Mouse (Mus musculus): Measurements from ENCODE around the gene Calml4. TPM values are rescaled to one million over a fixed set of nuclear protein-coding genes. Genes with fewer than 3 reads are reported as not detected.
"Not testable (repeated sequence)": the region's sequence is repeated elsewhere in the genome, so short reads cannot be mapped to it uniquely, and the experiment has no call there.

Calml4 gene
- polyA plus RNA-seq, 1 experiment from 2014 or later, result 9.4 TPM

DNA sequence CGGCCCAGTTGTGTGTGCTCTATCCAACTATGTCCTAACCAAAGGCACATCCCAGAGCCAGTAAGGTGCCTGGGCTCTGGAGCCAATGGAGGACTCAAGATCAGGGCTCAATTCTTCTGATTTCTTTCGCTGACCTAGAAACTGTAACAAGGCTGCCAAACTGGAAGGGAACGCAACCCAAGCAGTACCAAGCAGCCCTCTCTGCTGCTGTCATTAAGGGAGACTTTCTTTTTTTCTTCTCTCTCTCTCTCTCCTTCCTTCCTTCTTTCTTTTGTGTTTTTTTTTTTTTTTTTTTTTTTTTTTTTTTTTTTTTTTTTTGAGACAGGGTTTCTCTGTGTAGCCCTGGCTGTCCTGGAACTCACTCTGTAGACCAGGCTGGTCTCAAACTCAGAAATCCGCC lies 11.4 kb downstream of the Calml4 start:
- ATAC-seq (replicated peaks); H3K4me1 ChIP-seq; H3K27ac ChIP-seq; H3K9me3 ChIP-seq; H3K36me3 ChIP-seq (replicated peaks); H3K4me2 ChIP-seq; H3K9ac ChIP-seq; H3K4me3 ChIP-seq; H3K27me3 ChIP-seq (replicated peaks): not testable (repeated sequence)
- 96% methylated on average over 4 of the region's 4 CpGs for WGBS

GRCm38 (mm10) chr9:62870728-62871127 lies 12.8 kb downstream of the Calml4 start:
- no peaks in the 10 kb centered on the region for H3K4me1 ChIP-seq
- H3K27me3 ChIP-seq (replicated peaks), result no peaks in the 10 kb centered on the region
- no peak overlapping the region for H3K27ac ChIP-seq
- no peak for ATAC-seq (replicated peaks)
- H3K9me3 ChIP-seq, result no peaks in the 10 kb centered on the region
- no peaks in the 10 kb centered on the region for H3K36me3 ChIP-seq (replicated peaks)
- H3K4me3 ChIP-seq, result no peak overlapping the region
- H3K9ac ChIP-seq, result no peak overlapping the region
- H3K4me2 ChIP-seq, result no peak overlapping the region

- Histone ChIP-seq H3K4me3 (no peak overlapping the region), H3K27ac (no peak overlapping the region), H3K9ac (no peak overlapping the region), H3K27me3 (replicated peaks) (no peaks in the 10 kb centered on the region), H3K36me3 (replicated peaks) (0 out of 2 replicates have a peak, but pooled peaks cover 3% of the 10 kb centered on the region), H3K9me3 (no peaks in the 10 kb centered on the region), H3K4me2 (no peak overlapping the region), H3K4me1 (no peaks in the 10 kb centered on the region)
- WGBS, result 90% methylated on average over 7 of the region's 7 CpGs
- no peak for ATAC-seq (replicated peaks)
Observed at GRCm38 (mm10) chr9:62876966-62877616, 19.2 kb downstream of the Calml4 start.

DNA sequence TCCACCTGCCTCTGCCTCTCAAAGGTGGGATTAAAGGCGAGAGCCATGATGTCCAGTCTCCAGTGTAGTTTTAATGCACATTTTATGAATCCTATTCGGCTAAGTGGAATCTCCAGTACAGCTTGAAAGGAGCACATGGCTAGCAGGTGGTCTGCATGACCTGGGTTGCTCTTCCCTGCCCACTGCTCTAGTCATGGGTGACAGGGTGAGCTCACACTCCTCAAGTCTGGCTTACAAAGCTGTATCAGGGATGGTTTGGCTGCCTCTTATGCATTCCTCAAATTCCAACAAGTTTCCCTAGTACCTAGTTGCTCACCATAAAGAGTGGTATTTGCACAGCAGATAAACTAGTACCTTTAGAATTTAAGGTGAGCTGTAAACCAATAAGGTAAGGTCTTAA lies 19.9 kb downstream of the Calml4 start:
- WGBS, result 92% methylated on average over 2 of the region's 2 CpGs
- Histone ChIP-seq H3K4me3 (no peak overlapping the region), H3K4me1 (no peaks in the 10 kb centered on the region), H3K9me3 (no peaks in the 10 kb centered on the region), H3K4me2 (no peak overlapping the region), H3K27me3 (replicated peaks) (no peaks in the 10 kb centered on the region), H3K36me3 (replicated peaks) (0 out of 2 replicates have a peak, but pooled peaks cover 3% of the 10 kb centered on the region), H3K9ac (no peak overlapping the region), H3K27ac (no peak overlapping the region)
- no peak for ATAC-seq (replicated peaks)

DNA sequence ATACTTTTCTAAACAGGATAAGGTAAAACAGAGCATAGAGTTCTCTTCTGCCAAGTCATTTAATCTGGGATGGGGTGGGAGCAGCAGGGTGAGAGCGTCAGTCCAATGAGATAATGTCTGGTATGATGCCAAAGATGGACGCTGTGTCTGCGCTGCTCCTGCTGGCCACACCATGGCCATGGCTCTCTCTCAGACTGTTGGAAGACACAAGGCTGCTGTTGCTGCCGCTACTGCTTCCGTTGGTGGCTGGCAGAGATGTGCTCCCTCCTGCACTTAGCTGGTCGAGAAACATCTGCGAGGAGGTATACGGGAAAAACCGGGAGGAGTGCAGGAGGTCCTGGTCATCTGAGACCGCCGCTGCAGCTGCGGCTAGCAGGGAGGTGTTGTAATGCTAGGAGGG lies 24.0 kb downstream of the Calml4 start:
- H3K27ac ChIP-seq, result no peak overlapping the region
- H3K27me3 ChIP-seq (replicated peaks), result no peaks in the 10 kb centered on the region
- H3K36me3 ChIP-seq (replicated peaks), result peaks cover 28% of the 10 kb centered on the region
- no peaks in the 10 kb centered on the region for H3K4me1 ChIP-seq
- no peak for ATAC-seq (replicated peaks)
- 85% methylated on average over 12 of the region's 12 CpGs for WGBS
- H3K9me3 ChIP-seq, result no peaks in the 10 kb centered on the region
- no peak overlapping the region for H3K4me2 ChIP-seq
- H3K4me3 ChIP-seq, result no peak overlapping the region
- H3K9ac ChIP-seq, result no peak overlapping the region

GRCm38 (mm10) chr9:62894486-62894885 lies 36.6 kb downstream of the Calml4 start:
- Histone ChIP-seq H3K4me1 (no peaks in the 10 kb centered on the region), H3K36me3 (replicated peaks) (peaks cover 21% of the 10 kb centered on the region), H3K27ac (no peak overlapping the region), H3K9ac (no peak overlapping the region), H3K9me3 (no peaks in the 10 kb centered on the region), H3K4me2 (no peak overlapping the region), H3K4me3 (no peak overlapping the region), H3K27me3 (replicated peaks) (no peaks in the 10 kb centered on the region)
- no peak for ATAC-seq (replicated peaks)
- WGBS, result 86% methylated on average over 1 of the region's 1 CpGs

- 65% methylated on average over 2 of the region's 2 CpGs for WGBS
- H3K27ac ChIP-seq, result no peak overlapping the region
- no peaks in the 10 kb centered on the region for H3K27me3 ChIP-seq (replicated peaks)
- H3K4me2 ChIP-seq, result no peak overlapping the region
- no peak for ATAC-seq (replicated peaks)
- H3K9me3 ChIP-seq, result no peaks in the 10 kb centered on the region
- H3K4me1 ChIP-seq, result no peaks in the 10 kb centered on the region
- H3K36me3 ChIP-seq (replicated peaks), result no peaks in the 10 kb centered on the region
- no peak overlapping the region for H3K4me3 ChIP-seq
- no peak overlapping the region for H3K9ac ChIP-seq
Observed at GRCm38 (mm10) chr9:62901736-62902135, 43.9 kb downstream of the Calml4 start.

DNA sequence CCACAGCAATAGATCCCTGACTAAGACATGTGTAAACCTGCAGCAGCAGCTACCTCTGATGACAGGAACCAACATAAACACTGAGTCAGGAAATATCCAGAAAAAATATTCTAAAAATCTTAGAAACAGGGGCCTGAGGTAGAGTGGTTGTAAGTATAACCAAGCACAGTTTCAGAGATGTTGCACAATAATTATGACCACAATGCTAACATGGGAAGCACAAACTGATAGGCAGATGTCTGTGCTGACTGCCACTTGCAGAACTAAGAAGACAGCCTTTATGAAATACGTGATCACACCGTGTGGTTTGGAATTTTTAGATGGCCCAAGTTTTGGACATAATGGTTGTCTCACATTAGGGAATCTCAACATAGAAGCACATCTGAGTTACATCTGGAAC lies 46.0 kb downstream of the Calml4 start:
- Histone ChIP-seq H3K9ac (no peak overlapping the region), H3K9me3 (no peaks in the 10 kb centered on the region), H3K4me2 (no peak overlapping the region), H3K27me3 (replicated peaks) (no peaks in the 10 kb centered on the region), H3K4me1 (no peaks in the 10 kb centered on the region), H3K36me3 (replicated peaks) (no peaks in the 10 kb centered on the region), H3K27ac (no peak overlapping the region), H3K4me3 (no peak overlapping the region)
- ATAC-seq (replicated peaks), result no peak
- 98% methylated on average over 2 of the region's 2 CpGs for WGBS

- Histone ChIP-seq H3K27me3 (replicated peaks) (no peaks in the 10 kb centered on the region), H3K4me3 (no peak overlapping the region), H3K9me3 (no peaks in the 10 kb centered on the region), H3K36me3 (replicated peaks) (no peaks in the 10 kb centered on the region), H3K4me2 (no peak overlapping the region), H3K27ac (no peak overlapping the region), H3K4me1 (no peaks in the 10 kb centered on the region), H3K9ac (no peak overlapping the region)
- 96% methylated on average over 8 of the region's 8 CpGs for WGBS
- ATAC-seq (replicated peaks), result no peak
Observed at GRCm38 (mm10) chr9:62905039-62905438, 47.2 kb downstream of the Calml4 start.

GRCm38 (mm10) chr9:62913390-62914069 lies 55.6 kb downstream of the Calml4 start:
- peaks cover 9% of the 10 kb centered on the region for H3K36me3 ChIP-seq (replicated peaks)
- no peak overlapping the region for H3K4me3 ChIP-seq
- WGBS, result 90% methylated on average over 5 of the region's 5 CpGs
- ATAC-seq (replicated peaks), result no peak
- no peaks in the 10 kb centered on the region for H3K4me1 ChIP-seq
- H3K27me3 ChIP-seq (replicated peaks), result no peaks in the 10 kb centered on the region
- H3K9ac ChIP-seq, result no peak overlapping the region
- no peaks in the 10 kb centered on the region for H3K9me3 ChIP-seq
- H3K4me2 ChIP-seq, result no peak overlapping the region
- H3K27ac ChIP-seq, result no peak overlapping the region

DNA sequence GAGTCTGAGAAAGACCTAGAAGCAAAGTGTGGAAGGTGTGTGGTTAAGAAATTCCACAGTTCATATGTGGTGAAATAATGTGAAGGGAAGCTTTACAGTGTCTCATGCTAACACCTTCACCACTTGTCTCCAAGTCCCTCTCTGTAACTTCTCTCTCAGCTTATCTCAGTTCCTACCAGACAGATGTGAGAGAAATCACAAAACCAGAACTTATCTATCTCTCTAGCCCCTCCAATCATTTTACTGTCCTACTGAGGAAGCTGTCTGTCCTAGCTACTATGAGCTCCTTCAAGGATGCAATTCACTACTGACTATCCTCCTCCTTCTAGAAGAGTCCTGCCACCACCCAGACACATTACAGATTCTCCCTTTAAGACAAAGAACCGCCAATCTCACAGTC lies 59.2 kb downstream of the Calml4 start:
- ATAC-seq (replicated peaks), result no peak
- WGBS, result 94% methylated on average over 1 of the region's 1 CpGs
- Histone ChIP-seq H3K27ac (no peak overlapping the region), H3K4me1 (no peaks in the 10 kb centered on the region), H3K4me3 (no peak overlapping the region), H3K27me3 (replicated peaks) (no peaks in the 10 kb centered on the region), H3K4me2 (no peak overlapping the region), H3K9ac (no peak overlapping the region), H3K36me3 (replicated peaks) (peaks cover 5% of the 10 kb centered on the region; the same call in 1 of the 2 replicates), H3K9me3 (no peaks in the 10 kb centered on the region)

DNA sequence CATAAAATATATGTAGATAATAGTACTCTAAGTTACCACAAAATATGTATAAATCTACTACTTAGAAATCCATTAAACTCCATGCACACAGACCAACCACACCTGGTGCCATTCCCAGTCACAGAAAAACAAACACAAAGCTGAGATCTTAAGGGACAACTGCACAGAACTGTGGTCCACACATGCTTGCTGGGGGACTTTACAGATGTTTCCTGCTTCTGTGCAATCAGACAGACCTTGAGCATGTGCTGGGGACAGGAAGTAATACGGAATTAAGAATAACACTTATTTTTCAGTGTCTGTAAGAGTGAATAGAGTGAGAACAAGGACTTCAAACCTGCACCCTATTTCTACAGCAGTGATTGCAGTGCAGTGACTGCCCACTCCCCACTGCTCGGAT lies 63.0 kb downstream of the Calml4 start:
- H3K4me1 ChIP-seq, result no peaks in the 10 kb centered on the region
- no peak overlapping the region for H3K4me3 ChIP-seq
- no peak overlapping the region for H3K4me2 ChIP-seq
- H3K27me3 ChIP-seq (replicated peaks), result no peaks in the 10 kb centered on the region
- ATAC-seq (replicated peaks), result no peak
- 78% methylated on average over 2 of the region's 2 CpGs for WGBS
- H3K27ac ChIP-seq, result no peak overlapping the region
- no peak overlapping the region for H3K9ac ChIP-seq
- H3K36me3 ChIP-seq (replicated peaks), result peaks cover 5% of the 10 kb centered on the region; the same call in 1 of the 2 replicates
- no peaks in the 10 kb centered on the region for H3K9me3 ChIP-seq
